ENCODE assay signal across 8 mouse cellular contexts in genomic region chr7:19344237-19344847, GRCm38 (mm10). TPM values are rescaled to one million over a fixed set of nuclear protein-coding genes. Genes with fewer than 3 reads are reported as not detected.
DNase-seq lines count a peak whose midpoint lies in the region; ATAC-seq and TF ChIP-seq lines count a peak whose summit lies in the region.

Gene Ercc1 (plus strand): TSS chr7:19344778.

- no peak for DNase-seq in lung, postnatal 25 days (ENCODE audit: low spot score)
- DNase-seq in adrenal gland, postnatal 4 days (ENCODE audit: low spot score in 2 of 2): no peak
- no peak for DNase-seq in gastrocnemius, postnatal 14 days
- DNase-seq in hindbrain, postnatal 0 days (ENCODE audit: low spot score): no peak
- no peak for DNase-seq in urinary bladder, postnatal 10 days (ENCODE audit: low spot score)
- no peak for DNase-seq in right cerebral cortex, postnatal 14 days

- peak within 1 kb of the TSS; percentile 86 for H3K9ac ChIP-seq in lung, embryonic 16.5 days (ENCODE audit: low read length)
- peak within 1 kb of the TSS; percentile 67 for H3K9ac ChIP-seq in hindbrain, postnatal 0 days (replicated peaks; ENCODE audit: low read length)

- intact Hi-C loops in gastrocnemius, postnatal 14 days (cut with DNase I; ENCODE audit: low total_unique reads): loop anchor here (10.0 kb wide), 1 partner anchor 110 kb away; no protein-coding TSS in a partner anchor

- H3K27me3 ChIP-seq in lung, embryonic 16.5 days (ENCODE audit: control insufficient read depth, insufficient read depth, low read depth, low read length): peaks cover 11% of the 10 kb centered on the region
- no peaks in the 10 kb centered on the region; the same call in 1 of the 2 replicates for H3K27me3 ChIP-seq in hindbrain, postnatal 0 days (ENCODE audit: insufficient read depth, low read length)

- 19% methylated on average over 12 of the region's 12 CpGs for WGBS in lung, embryonic 16.5 days
- 27% methylated on average over 12 of the region's 12 CpGs for WGBS in hindbrain, postnatal 0 days
- 9% methylated on average over 12 of the region's 12 CpGs for WGBS in macrophage (ENCODE audit: missing documents)

- H3K36me3 ChIP-seq in lung, embryonic 16.5 days (ENCODE audit: control insufficient read depth, insufficient read depth, low read length): peaks cover 9% of the 10 kb centered on the region; the same call in 1 of the 2 replicates
- 0 out of 2 replicates have a peak, but pooled peaks cover 7% of the 10 kb centered on the region for H3K36me3 ChIP-seq in hindbrain, postnatal 0 days (ENCODE audit: insufficient read depth, low read length)
- peaks cover 11% of the 10 kb centered on the region; the same call in 1 of the 2 replicates for H3K36me3 ChIP-seq in macrophage (ENCODE audit: inconsistent target)

- peak within 1 kb of the TSS; percentile 94 for H3K27ac ChIP-seq in lung, embryonic 16.5 days (ENCODE audit: low read length)
- H3K27ac ChIP-seq in hindbrain, postnatal 0 days: peak within 1 kb of the TSS; percentile 81
- H3K27ac ChIP-seq in macrophage: peak within 1 kb of the TSS; percentile 25

- peak within 1 kb of the TSS; percentile 87 for H3K4me3 ChIP-seq in lung, embryonic 16.5 days (ENCODE audit: low read length)
- peak within 1 kb of the TSS; percentile 55 for H3K4me3 ChIP-seq in hindbrain, postnatal 0 days (ENCODE audit: low read length)
- peak within 1 kb of the TSS; percentile 63 for H3K4me3 ChIP-seq in macrophage (ENCODE audit: inconsistent target)

- H3K9me3 ChIP-seq in lung, embryonic 16.5 days (ENCODE audit: control insufficient read depth, low read length): no peaks in the 10 kb centered on the region
- H3K9me3 ChIP-seq in hindbrain, postnatal 0 days (ENCODE audit: low read length): no peaks in the 10 kb centered on the region

- H3K79me2 ChIP-seq in macrophage (ENCODE audit: inconsistent target): no peaks in the 10 kb centered on the region

- peak within 1 kb of the TSS; percentile 91 for H3K4me2 ChIP-seq in lung, embryonic 16.5 days (ENCODE audit: low read depth, low read length)
- peak within 1 kb of the TSS; percentile 81 for H3K4me2 ChIP-seq in hindbrain, postnatal 0 days (ENCODE audit: low read depth, low read length)

- peaks cover 28% of the 10 kb centered on the region for H3K4me1 ChIP-seq in lung, embryonic 16.5 days (replicated peaks; ENCODE audit: control insufficient read depth, insufficient read depth, low read length)
- peaks cover 16% of the 10 kb centered on the region for H3K4me1 ChIP-seq in hindbrain, postnatal 0 days (ENCODE audit: insufficient read depth, low read length)

- ATAC-seq in lung, embryonic 16.5 days (ENCODE audit: low read depth): no peak
- ATAC-seq in hindbrain, postnatal 0 days: peak; percentile 8

- no peak for TF ChIP-seq CTCF in hindbrain, postnatal 0 days (IDR thresholded peaks at IDR 0.05; ENCODE audit: low read depth)

RNA-seq across cellular contexts. Expression of gene Ercc1, which starts in this region (rescaled TPM):
- 79.9 and 82.5 TPM in 2 replicates for polyA plus RNA-seq in lung, embryonic 16.5 days (2015; fragmentation: Nextera tagmentation; extraction: Ambion mirVana)
- total RNA-seq in adrenal gland, postnatal 4 days (2021): 10 to 100 TPM; 38.6 to 45.2 TPM
- total RNA-seq in gastrocnemius, postnatal 14 days (2021): 10 to 100 TPM; 26.7 to 28.7 TPM
- 44.1 and 46.1 TPM in 2 replicates for total RNA-seq in hindbrain, postnatal 0 days (2014; rRNA removed)
- polyA plus RNA-seq in hindbrain, postnatal 0 days (2015; fragmentation: Nextera tagmentation; extraction: Ambion mirVana): 69.0 and 74.2 TPM in 2 replicates
- total RNA-seq in macrophage (2018; cell fraction: chromatin; rRNA removed): 10 to 100 TPM; 14.4 to 47.9 (median 27.0) TPM
- total RNA-seq in macrophage (2018; cell fraction: cytosol; rRNA removed): 10 to 100 TPM; 15.6 to 27.5 (median 21.3) TPM
- 10 to 100 TPM; 11.2 to 36.0 (median 19.9) TPM for total RNA-seq in macrophage (2018; cell fraction: nucleus; rRNA removed)
- 16.4 to 18.9 TPM (median 16.8 TPM) in 3 replicates for polyA plus RNA-seq in macrophage (2018)

Comparison
In these comparisons a context has a peak if more than half of its experiments do, and no peak if none do; other contexts are left out.
1. H3K27ac ChIP-seq: peak in every context shown above with its lines; median percentile 94 in lung, embryonic 16.5 days; 81 in hindbrain, postnatal 0 days; 25 in macrophage.